Mouse (Mus musculus) ES-E14 (cell line): ENCODE data around the gene Ccdc40. TPM values are rescaled to one million over a fixed set of nuclear protein-coding genes. Genes with fewer than 3 reads are reported as not detected.

Experiments
- DNase-seq: peaks from one replicate; pipeline ENCODE4 v3.0.0-alpha.2; 2013; ENCODE audit warnings: low read depth, low spot score
- H3K27ac ChIP-seq: 2 replicates; pipeline ENCODE4 v1.5.1; 2012; ENCODE audit warnings: low read depth, mild to moderate bottlenecking, low read length, moderate library complexity, mixed read lengths; ENCODE audit not compliant: poor library complexity, insufficient read depth, severe bottlenecking
- H3K36me3 ChIP-seq: 2 replicates; pipeline ENCODE4 v1.6.1; 2012; ENCODE audit warnings: mild to moderate bottlenecking, low read length, moderate library complexity, mixed read lengths; ENCODE audit not compliant: control insufficient read depth, poor library complexity, insufficient read depth, severe bottlenecking
- H3K4me1 ChIP-seq, 2 experiments: fragments of 150-350 bp in 1 of 2; sonication (generic) in 1 of 2; 2 replicates each; pipeline ENCODE4 v1.6.1; 2012; ENCODE audit warnings: low read length in 2 of 2, mild to moderate bottlenecking in 1 of 2, mixed read lengths in 1 of 2; ENCODE audit not compliant: control insufficient read depth in 2 of 2, insufficient read depth in 2 of 2, poor library complexity in 1 of 2
- H3K4me3 ChIP-seq, 2 experiments: fragments of 150-350 bp in 1 of 2; sonication (generic) in 1 of 2; 2 replicates each; pipeline ENCODE4 v1.5.1; 2012; ENCODE audit warnings: low read length in 2 of 2, low read depth in 1 of 2, mild to moderate bottlenecking in 1 of 2, mixed read lengths in 1 of 2; ENCODE audit not compliant: insufficient read depth in 1 of 2, poor library complexity in 1 of 2, severe bottlenecking in 1 of 2
- H3K9ac ChIP-seq: 2 replicates; pipeline ENCODE4 v1.6.1; 2012; ENCODE audit warnings: low read depth, mild to moderate bottlenecking, low read length, mixed read lengths; ENCODE audit not compliant: poor library complexity, insufficient read depth, severe bottlenecking
- H3K9me3 ChIP-seq: fragments of 150-350 bp; sonication (generic); 2 replicates; pipeline ENCODE4 v1.6.1; 2012; ENCODE audit warnings: low read depth, mild to moderate bottlenecking, low read length; ENCODE audit not compliant: control insufficient read depth, insufficient read depth
- CHD2 ChIP-seq: IDR thresholded peaks from 2 replicates; pipeline ENCODE4 v1.6.1; 2014; ENCODE audit warnings: mild to moderate bottlenecking, low read depth, low read length, inconsistent platforms
- HCFC1 ChIP-seq: IDR thresholded peaks from 2 replicates; pipeline ENCODE4 v1.6.1; 2012; ENCODE audit warnings: low read length, inconsistent platforms, borderline replicate concordance; ENCODE audit not compliant: insufficient read depth
- MAFK ChIP-seq: IDR thresholded peaks from 2 replicates; pipeline ENCODE4 v1.6.1; 2014; ENCODE audit warnings: mild to moderate bottlenecking, low read depth, low read length, inconsistent platforms; ENCODE audit not compliant: insufficient read depth
- ZC3H11A ChIP-seq: IDR thresholded peaks from 2 replicates; pipeline ENCODE4 v1.6.1; 2012; ENCODE audit warnings: low read depth, mild to moderate bottlenecking, inconsistent platforms, low read length, borderline replicate concordance
- ZNF384 ChIP-seq: IDR thresholded peaks from 2 replicates; pipeline ENCODE4 v1.6.1; 2012; ENCODE audit warnings: low read depth, low read length, inconsistent platforms
- in situ Hi-C, 2 experiments: fragments of 600-800 bp; cut with MboI; formaldehyde crosslinking; loops; one replicate each; pipeline ENCODE4 v1.15.1; 2025; ENCODE audit warnings: low sequenced_read_pairs in 2 of 2, inconsistent platforms in 1 of 2; ENCODE audit not compliant: unreplicated experiment in 2 of 2
- total RNA-seq: library from RNA; depleted of rRNA; stranded (reverse); fragments of 300-350 nt; gene quantifications from 2 replicates; pipeline ENCODE4 v1.2.3, GENCODE M21; 2012

Ccdc40 gene
- total RNA-seq, 1 experiment, result 6.2 TPM

GRCm38 (mm10) chr11:119189319-119189718 lies 39.1 kb upstream of the Ccdc40 start:
- in situ Hi-C loops, result no loop called here
- Histone ChIP-seq H3K9ac (no peak overlapping the region), H3K4me1 (peaks cover 6 to 21% of the 10 kb centered on the region in 2 experiments; a peak in 3 of 4 replicates), H3K9me3 (no peaks in the 10 kb centered on the region), H3K36me3 (no peaks in the 10 kb centered on the region), H3K4me3 (no peak overlapping the region), H3K27ac (no peak overlapping the region)
- TF ChIP-seq ZC3H11A (no peak), MAFK (no peak), CHD2 (no peak), HCFC1 (no peak), ZNF384 (no peak)
- no peak for DNase-seq

- Histone ChIP-seq H3K4me3 (no peak overlapping the region), H3K9me3 (no peaks in the 10 kb centered on the region), H3K36me3 (no peaks in the 10 kb centered on the region), H3K27ac (no peak overlapping the region), H3K9ac (no peak overlapping the region), H3K4me1 (peaks cover 6 to 14% of the 10 kb centered on the region in 2 experiments; a peak in 2 of 4 replicates)
- TF ChIP-seq HCFC1 (no peak), MAFK (no peak), CHD2 (no peak), ZC3H11A (no peak), ZNF384 (no peak)
- in situ Hi-C loops, result no loop called here
- DNase-seq, result no peak
Measured at GRCm38 (mm10) chr11:119190498-119190897, 37.9 kb upstream of the Ccdc40 start.

- in situ Hi-C loops, result no loop called here
- no peak for DNase-seq
- Histone ChIP-seq H3K4me1 (peaks cover 6 to 14% of the 10 kb centered on the region in 2 experiments; a peak in 2 of 4 replicates), H3K9me3 (no peaks in the 10 kb centered on the region), H3K9ac (no peak overlapping the region), H3K27ac (no peak overlapping the region), H3K36me3 (no peaks in the 10 kb centered on the region), H3K4me3 (no peak overlapping the region)
- TF ChIP-seq ZC3H11A, result no peak
- no peak for TF ChIP-seq HCFC1
- TF ChIP-seq MAFK, result no peak
- TF ChIP-seq CHD2, result no peak
- TF ChIP-seq ZNF384, result no peak
Measured at GRCm38 (mm10) chr11:119191606-119192081, 36.7 kb upstream of the Ccdc40 start.

GRCm38 (mm10) chr11:119192176-119192575 lies 36.2 kb upstream of the Ccdc40 start:
- Histone ChIP-seq H3K9ac (no peak overlapping the region), H3K4me1 (peaks cover 6 to 13% of the 10 kb centered on the region in 2 experiments; a peak in 2 of 4 replicates)
- DNase-seq, result no peak

More at GRCm38 (mm10) chr11:119192176-119192575, 36.2 kb upstream of the Ccdc40 start:
- Histone ChIP-seq H3K36me3 (no peaks in the 10 kb centered on the region), H3K4me3 (no peak overlapping the region), H3K9me3 (no peaks in the 10 kb centered on the region), H3K27ac (no peak overlapping the region)
- in situ Hi-C loops, result no loop called here
- TF ChIP-seq MAFK (no peak), HCFC1 (no peak), CHD2 (no peak), ZNF384 (no peak), ZC3H11A (no peak)
